Mouse (Mus musculus): ENCODE data around the gene Anks6.

The Anks6 gene

GRCm38 (mm10) chr4:47046974-47047373 lies 10.3 kb downstream of the Anks6 start:
- no peak for DNase-seq (ENCODE audit: extremely low spot score)

- no peak for DNase-seq (ENCODE audit: extremely low spot score)
Measured at GRCm38 (mm10) chr4:47043866-47044265, 13.4 kb downstream of the Anks6 start.

- DNase-seq (ENCODE audit: extremely low spot score): no peak
Measured at GRCm38 (mm10) chr4:47039586-47039985, 17.6 kb downstream of the Anks6 start.

GRCm38 (mm10) chr4:47037321-47037657 lies 19.9 kb downstream of the Anks6 start:
- peak; percentile 75 for DNase-seq (ENCODE audit: extremely low spot score)

- no peak for DNase-seq (ENCODE audit: extremely low spot score)
Measured at GRCm38 (mm10) chr4:47036486-47037320, 20.5 kb downstream of the Anks6 start.

GRCm38 (mm10) chr4:47035536-47035935 lies 21.7 kb downstream of the Anks6 start:
- no peak for DNase-seq (ENCODE audit: extremely low spot score)

- DNase-seq (ENCODE audit: extremely low spot score): no peak
Measured at GRCm38 (mm10) chr4:47032171-47032570, 25.1 kb downstream of the Anks6 start.

GRCm38 (mm10) chr4:47028791-47029190 lies 28.4 kb downstream of the Anks6 start:
- no peak for DNase-seq (ENCODE audit: extremely low spot score)

GRCm38 (mm10) chr4:47023949-47024348 lies 33.3 kb downstream of the Anks6 start:
- DNase-seq (ENCODE audit: extremely low spot score): no peak

- no peak for DNase-seq (ENCODE audit: extremely low spot score)
Measured at GRCm38 (mm10) chr4:47022804-47023603, 34.2 kb downstream of the Anks6 start.

- DNase-seq (ENCODE audit: extremely low spot score): peak; percentile 68
Measured at GRCm38 (mm10) chr4:47020563-47020962, 36.7 kb downstream of the Anks6 start.

GRCm38 (mm10) chr4:47015156-47015555 lies 42.1 kb downstream of the Anks6 start:
- DNase-seq (ENCODE audit: extremely low spot score): no peak

- no peak for DNase-seq (ENCODE audit: extremely low spot score)
Measured at GRCm38 (mm10) chr4:47012476-47012875, 44.8 kb downstream of the Anks6 start.

GRCm38 (mm10) chr4:47010400-47011231 lies 46.6 kb downstream of the Anks6 start:
- no peak for DNase-seq (ENCODE audit: extremely low spot score)

- no peak for DNase-seq (ENCODE audit: extremely low spot score)
Measured at GRCm38 (mm10) chr4:47000626-47001395, 56.4 kb downstream of the Anks6 start.

GRCm38 (mm10) chr4:46997969-46998368 lies 59.3 kb downstream of the Anks6 start:
- DNase-seq (ENCODE audit: extremely low spot score): no peak

GRCm38 (mm10) chr4:46992827-46993473 lies 64.3 kb downstream of the Anks6 start:
- DNase-seq (ENCODE audit: extremely low spot score): peak; percentile 70

GRCm38 (mm10) chr4:46991959-46992316 lies 65.3 kb downstream of the Anks6 start:
- DNase-seq (ENCODE audit: extremely low spot score): no peak

GRCm38 (mm10) chr4:46991016-46991958 lies 65.9 kb downstream of the Anks6 start, which contains the start of gene Gabbr2:
TSS of gene Gabbr2 (minus strand) at chr4:46991873.
- DNase-seq (ENCODE audit: extremely low spot score): peak; percentile 34
